Mouse (Mus musculus) spleen, postnatal 4 days (tissue): ENCODE measurements around the gene Tmem260.

Source experiments
- DNase-seq, 2 experiments: peaks; one replicate each; pipeline ENCODE4 v3.0.0; 2022; ENCODE audit warnings: low spot score in 2 of 2

The Tmem260 gene

DNA sequence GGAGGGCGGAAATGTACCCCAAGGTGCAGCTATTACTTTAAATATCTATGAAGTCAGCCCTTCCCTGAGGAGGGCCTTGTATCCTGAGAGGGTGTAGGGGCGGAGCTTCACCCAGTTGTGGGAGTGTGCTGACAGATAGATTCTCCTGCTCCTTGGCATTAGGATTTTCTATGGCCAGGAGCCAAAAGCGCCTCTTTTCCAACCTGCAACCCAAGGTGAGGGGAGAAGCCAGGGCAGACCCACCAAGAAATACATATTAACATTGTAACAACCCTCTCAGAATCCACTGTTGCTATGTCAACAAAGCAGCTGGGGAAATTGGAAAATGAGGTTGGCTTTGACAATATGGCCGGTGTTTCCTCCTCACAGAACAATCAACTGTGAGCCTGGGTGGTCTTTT lies 107.3 kb downstream of the Tmem260 start:
- no peak for DNase-seq

DNA sequence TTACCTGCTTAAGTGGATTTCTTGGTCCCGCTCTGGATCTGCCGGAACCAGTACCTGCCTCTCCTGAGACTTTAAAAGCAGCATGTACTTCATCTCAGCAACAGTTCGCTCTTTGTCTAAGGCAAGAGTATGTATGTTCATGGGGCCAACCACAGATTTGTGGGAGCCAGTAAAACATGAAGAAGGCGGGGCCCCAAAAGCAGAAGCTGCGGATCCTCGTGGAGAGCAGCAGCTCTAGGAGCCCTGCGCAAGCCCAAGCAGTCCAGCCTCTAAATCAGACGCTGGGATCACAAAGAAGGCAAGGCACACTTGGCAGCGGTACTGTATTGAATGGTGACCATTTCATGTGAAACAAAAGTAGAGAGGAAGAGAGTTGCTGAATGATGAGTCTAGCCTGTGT lies 107.8 kb downstream of the Tmem260 start:
- DNase-seq = no peak

DNA sequence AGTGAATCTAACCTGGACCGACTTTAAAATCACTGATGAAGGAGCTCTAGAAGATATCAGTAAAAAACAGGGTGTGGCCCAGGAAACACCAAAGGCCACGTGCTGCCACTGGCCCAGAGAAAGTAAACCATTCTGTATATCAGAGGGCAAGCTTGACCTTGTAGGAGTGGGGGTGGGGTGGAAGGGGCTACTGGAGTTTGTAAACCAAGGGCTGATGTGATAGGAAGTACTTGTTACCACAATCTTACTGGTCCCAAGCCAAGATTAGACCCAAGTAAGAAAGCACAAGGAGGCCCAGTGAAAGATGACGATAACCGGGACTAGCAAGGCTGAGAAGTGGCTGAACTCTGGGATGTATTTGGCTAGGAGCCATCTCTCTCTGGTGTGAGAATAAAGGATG lies 113.1 kb downstream of the Tmem260 start:
- no peak for DNase-seq

DNA sequence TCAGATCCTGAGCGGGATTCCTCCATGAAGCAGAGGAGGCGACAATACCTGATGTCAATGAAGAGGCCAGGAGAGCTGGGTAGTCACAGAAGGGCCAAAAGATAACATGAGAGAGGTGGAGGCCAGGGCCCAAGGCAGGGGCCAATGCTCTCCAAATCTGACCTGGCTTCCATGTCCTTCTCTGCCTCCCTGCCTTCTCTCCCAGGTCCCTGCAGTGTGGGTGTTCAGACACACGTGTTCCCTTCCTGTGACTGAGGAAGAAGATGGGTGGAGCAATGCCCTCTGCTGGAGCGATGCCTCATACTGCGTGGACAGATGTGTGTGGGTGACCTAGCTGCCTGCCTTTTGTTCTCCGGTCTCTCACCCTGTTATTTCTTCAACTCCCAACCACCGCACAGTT lies 113.8 kb downstream of the Tmem260 start:
- no peak for DNase-seq

DNA sequence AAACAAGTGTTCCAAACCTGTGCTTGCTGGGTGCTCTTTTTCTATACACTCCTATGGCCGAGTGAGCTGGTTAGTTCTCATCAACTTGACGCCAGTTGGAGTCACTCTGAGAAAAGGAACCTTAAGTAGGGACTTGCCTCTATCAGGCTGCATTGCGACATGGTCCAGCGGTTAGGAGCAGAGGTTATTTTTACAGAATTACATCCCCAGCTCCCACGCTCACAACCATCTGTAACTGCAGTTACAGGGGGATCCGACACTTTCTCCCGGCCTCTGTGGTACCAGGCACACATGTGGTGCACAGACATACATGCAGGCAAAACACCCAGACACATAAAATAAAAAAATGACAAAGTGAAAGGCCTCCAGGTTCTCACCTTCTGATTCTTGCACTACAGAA lies 120.7 kb downstream of the Tmem260 start:
- DNase-seq = no peak
